Mouse (Mus musculus): Measurements from ENCODE around the gene Sdf4. TPM values are rescaled to one million over a fixed set of nuclear protein-coding genes. Genes with fewer than 3 reads are reported as not detected.

The Sdf4 gene
- total RNA-seq, 1 experiment from 2014 or later = 275 TPM

GRCm38 (mm10) chr4:156008369-156008768 is 15.7 kb downstream of the Sdf4 start:
- no peak for DNase-seq

DNA sequence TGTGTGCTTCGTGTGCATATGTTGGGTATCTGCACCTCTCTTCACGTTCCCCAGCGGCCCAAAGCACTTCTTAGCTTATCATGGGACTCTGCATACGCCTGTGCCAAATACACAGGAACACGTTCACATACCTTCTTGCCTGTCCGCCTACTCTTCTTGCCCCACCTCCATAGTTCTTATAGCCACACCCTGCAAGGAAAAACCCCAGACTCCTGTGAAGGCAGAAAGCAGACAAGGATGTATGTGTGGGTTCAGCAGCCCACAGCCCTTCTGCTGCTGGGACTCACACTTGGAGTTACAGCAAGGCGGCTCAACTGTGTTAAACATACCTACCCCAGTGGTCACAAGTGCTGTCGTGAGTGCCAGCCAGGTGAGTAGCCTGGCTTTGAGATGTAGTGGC is 21.0 kb downstream of the Sdf4 start, which contains the start of gene Tnfrsf4:
Gene Tnfrsf4, plus strand, starts transcription at position 207 of the 400 bp plus-strand sequence.
- DNase-seq = no peak

GRCm38 (mm10) chr4:156014436-156014835 is 21.8 kb downstream of the Sdf4 start:
- no peak for DNase-seq

DNA sequence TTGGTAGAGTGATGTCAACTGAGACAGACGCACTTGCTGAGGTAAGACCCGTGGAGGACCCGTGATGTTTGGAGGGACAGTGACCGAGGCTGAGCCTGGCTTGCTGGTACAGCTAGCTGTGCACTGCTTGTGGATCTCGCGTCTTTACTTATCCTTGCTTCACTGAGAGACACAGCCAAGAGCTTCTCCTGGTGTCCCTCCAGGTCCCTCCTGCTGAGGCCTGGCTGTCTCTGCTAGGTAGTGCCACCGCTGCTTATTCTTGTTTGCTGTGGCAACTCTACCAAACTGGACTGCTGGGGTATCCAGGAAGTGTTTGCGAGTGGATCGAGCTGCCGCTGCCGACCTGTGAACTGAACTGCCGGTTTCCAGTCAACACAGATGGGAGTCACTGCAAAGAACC is 27.1 kb downstream of the Sdf4 start:
- no peak for DNase-seq

- DNase-seq = no peak
Observed at GRCm38 (mm10) chr4:156021381-156021780, 28.7 kb downstream of the Sdf4 start.

- no peak for DNase-seq
Observed at GRCm38 (mm10) chr4:156021942-156022419, 29.3 kb downstream of the Sdf4 start.

DNA sequence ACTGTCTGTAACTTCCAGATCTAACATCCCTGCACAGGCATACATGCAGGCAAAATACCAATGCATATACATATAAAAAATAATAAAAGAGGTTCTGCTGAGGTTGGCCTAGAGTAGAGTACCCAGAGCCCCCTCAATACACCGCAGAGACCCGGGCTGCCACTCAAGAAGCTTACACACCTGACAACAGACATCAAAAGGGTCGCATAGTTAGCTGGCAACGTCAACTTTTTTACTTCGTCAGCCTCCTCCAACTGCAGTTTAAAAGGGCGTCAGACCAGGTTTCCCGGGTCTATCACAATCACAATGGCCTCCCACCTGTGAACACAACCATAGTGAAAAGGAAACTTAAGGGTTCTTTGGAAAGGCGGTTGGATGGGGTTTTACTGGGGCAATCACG is 30.8 kb downstream of the Sdf4 start:
- no peak for DNase-seq

DNA sequence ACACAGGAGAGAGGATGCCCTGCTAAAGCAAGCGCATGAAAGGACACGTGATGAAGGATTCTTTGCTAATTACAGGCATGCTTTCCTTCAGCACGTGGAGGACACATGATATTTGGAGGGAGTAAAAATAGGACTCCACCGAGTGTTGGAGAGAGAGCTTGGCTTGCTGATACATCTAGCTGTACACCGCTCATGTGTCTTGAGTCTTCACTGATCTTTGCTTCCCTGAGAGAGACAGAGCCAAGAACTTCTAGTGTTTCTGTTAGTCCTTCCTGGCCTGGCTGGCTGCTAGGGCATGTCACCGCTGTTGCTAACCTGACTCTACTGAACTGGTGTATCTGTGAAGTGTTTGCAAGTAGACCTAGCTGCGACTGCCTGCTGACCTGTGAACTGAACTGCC is 31.5 kb downstream of the Sdf4 start:
- DNase-seq = no peak

DNA sequence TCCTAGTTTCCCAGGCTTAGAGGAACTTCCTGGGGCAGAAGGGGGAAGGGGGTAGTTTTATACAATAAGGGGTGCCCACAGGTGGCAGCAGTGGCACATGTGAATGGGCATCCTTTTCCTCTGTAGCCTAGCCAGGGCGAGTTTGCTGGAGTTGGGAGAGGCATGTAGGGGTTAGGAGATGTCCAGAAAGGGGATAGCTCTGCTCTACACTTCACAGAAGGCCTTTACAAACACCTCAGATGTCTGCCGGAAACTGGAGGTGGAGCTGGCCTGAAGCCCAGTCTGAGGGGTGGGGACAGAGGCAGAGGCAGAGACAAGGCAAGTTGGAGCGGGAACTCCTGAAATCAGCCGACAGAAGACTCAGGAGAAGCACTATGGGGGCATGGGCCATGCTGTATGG is 33.3 kb downstream of the Sdf4 start, which contains the start of gene Tnfrsf18:
Gene Tnfrsf18, plus strand, starts transcription at position 152 of the 400 bp plus-strand sequence.
- peak; percentile 31 for DNase-seq

- no peak for DNase-seq
Observed at GRCm38 (mm10) chr4:156028580-156028979, 35.9 kb downstream of the Sdf4 start.

DNA sequence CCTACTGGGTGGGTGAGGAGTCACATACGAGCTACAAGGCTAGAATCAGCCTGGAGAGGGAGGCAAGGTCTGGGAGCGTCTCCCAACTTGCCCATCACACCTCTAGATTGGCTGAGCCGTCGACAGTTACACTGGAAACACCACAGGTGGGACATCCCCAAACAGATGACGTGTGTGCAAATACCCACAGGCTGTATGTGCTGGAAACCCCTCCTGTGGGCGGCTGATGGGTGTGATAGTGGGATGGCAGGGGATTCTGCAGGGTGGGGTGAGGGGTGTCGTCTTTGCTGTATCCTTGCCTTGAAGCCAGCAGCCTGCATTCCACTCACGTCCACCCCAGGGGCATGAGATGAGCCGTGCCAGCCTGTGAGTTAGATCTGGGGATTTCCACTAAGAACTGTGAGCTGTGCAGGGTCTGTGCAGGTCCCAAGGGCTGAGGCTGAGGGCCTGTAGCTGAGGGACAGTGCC is 38.0 kb downstream of the Sdf4 start:
- no peak for DNase-seq

DNA sequence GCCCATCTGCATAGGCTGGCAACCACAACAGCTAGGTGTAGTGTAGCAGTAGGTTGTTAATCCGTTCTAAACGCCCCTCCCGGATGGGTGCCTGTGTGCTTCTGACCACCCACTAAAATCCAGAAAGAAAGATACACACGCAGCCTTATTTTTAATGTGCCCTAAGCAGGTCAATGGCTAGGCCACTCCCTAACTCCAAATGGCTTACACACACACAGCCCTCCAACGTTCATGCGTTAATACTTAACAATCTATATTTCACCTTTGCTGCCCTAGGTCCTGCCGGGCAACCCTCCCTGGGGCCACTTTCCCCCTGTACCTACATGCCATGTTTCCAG is 38.6 kb downstream of the Sdf4 start:
- no peak for DNase-seq

- peak; percentile 79 for DNase-seq
Observed at GRCm38 (mm10) chr4:156031593-156032391, 39.1 kb downstream of the Sdf4 start.

GRCm38 (mm10) chr4:156032856-156033255 is 40.2 kb downstream of the Sdf4 start:
- DNase-seq = no peak

GRCm38 (mm10) chr4:156033476-156034119 is 40.9 kb downstream of the Sdf4 start:
- no peak for DNase-seq

GRCm38 (mm10) chr4:156034301-156034700 is 41.6 kb downstream of the Sdf4 start:
- no peak for DNase-seq

- no peak for DNase-seq
Observed at GRCm38 (mm10) chr4:156034901-156035300, 42.2 kb downstream of the Sdf4 start.

GRCm38 (mm10) chr4:156044754-156045153 is 52.1 kb downstream of the Sdf4 start:
- no peak for DNase-seq

DNA sequence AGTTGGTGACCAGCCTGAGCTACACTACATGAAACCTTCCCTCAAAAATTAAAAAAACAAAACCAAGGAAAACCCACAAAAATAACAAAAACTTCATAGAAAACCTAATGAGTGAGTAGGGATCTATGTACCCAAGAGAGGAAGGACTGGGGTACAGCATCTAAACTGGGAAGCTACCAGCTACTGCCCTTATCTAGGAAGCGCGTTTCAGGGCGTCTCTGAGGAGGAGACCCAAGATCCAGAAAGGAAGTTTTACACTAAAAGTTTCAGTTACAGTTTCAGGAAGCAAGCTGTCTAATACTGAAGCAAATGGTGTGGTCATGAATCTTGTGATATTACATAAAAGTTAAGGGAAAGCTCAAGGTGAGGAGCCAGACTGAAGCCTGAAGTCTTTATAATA is 57.1 kb downstream of the Sdf4 start:
- DNase-seq = no peak

DNA sequence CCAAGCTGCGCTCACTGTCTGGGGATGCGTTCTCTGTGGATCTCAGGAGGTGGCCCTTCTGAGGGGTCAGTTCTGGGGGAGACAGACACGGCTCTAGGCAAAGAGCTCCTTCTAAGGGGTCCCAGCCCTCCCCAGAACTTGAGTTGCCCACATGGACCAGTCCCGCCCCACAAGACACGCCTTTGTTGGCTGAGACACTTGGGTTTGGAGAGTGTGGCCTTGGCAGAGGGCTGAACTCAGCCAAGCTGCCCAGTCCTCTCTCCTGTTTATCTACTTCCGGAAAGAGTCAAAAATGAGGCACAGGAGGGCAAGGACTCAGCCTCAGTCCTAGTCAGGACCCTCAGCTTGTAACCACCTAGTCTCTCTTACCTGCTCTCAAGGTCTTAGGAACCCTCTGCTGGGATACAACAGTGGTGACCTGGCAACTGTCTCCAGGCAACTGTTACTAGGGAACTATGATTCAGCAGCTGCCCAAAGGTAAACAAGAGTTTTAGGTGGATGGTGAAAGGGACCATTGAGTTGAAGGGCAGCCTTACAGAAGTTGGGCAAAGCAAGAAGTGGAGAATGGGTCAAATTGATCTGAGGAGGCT is 57.8 kb downstream of the Sdf4 start:
- peak; percentile 60 for DNase-seq

DNA sequence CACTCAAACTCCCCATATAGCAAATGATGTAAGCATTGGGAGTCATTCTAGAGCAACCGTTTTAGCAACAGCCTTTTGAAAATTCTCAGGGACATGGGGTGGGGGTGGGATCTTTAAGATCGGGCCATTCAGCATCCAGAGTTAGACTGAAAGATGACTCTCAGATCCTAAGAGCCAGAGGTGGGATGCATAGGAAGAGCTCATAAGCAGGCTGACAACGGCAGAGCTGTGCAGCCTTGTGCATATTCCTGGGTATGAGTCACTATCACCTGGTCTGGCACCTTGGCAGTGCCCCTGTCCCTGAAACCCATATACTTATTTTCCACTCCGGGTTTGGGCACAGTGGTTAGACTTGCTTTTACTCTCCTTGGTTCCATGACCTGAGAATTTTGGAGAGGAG is 60.4 kb downstream of the Sdf4 start:
- no peak for DNase-seq

GRCm38 (mm10) chr4:156054130-156054529 is 61.5 kb downstream of the Sdf4 start:
- no peak for DNase-seq

- DNase-seq = no peak
Observed at GRCm38 (mm10) chr4:156054606-156055005, 61.9 kb downstream of the Sdf4 start.
